In the genomic region with DNA sequence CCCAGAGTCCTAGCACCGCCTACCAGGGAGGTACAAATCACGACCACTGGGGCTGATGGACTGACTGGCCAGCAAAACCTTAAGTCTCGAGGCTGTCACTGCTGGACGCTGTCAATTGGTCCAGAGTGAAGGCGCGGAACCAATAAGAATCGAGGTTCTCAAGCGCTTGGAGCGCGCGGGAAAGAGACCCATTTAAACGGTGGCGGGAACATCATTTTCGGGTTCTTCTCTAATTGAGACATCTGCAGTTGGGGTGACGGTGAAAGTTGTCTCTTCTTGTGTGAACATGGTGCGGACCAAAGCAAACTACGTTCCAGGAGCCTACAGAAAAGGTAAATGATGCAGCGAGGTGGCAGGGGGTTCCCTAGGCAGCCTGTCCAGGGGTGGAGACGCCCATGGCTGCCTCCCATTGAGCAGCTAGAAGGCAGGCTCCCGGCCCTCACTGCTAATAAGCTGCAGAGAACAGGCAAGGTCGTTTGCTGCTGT, we compare ENCODE assay signal across 8 mouse cellular contexts. TPM values are rescaled to one million over a fixed set of nuclear protein-coding genes. Genes with fewer than 3 reads are reported as not detected.
DNase-seq lines count a peak whose midpoint lies in the region; ATAC-seq and TF ChIP-seq lines count a peak whose summit lies in the region.

Gene Pclaf (plus strand): TSS at position 95 of the 486 bp plus-strand sequence.

- in situ Hi-C loops in CH12.LX (cut with MboI; ENCODE audit: low pct_ligation_motif_present, low pct_unique_long_range_greater_than_20kb, low sequenced_read_pairs) = no loop called here

- peaks cover 2% of the 10 kb centered on the region for H3K9me3 ChIP-seq in CH12.LX (replicated peaks; ENCODE audit: low read length)
- H3K9me3 ChIP-seq in forebrain, postnatal 0 days (ENCODE audit: low read length) = no peaks in the 10 kb centered on the region

- H3K4me3 ChIP-seq in CH12.LX (replicated peaks in 1 of 3; ENCODE audit: low read depth in 2 of 3, low read length in 2 of 3, poor library complexity in 1 of 3) = peak within 1 kb of the TSS; percentile 83 to 93 (median 86)
- H3K4me3 ChIP-seq in bone marrow, adult 2 months (replicated peaks; ENCODE audit: control insufficient read depth, low read depth, low read length) = peak within 1 kb of the TSS; percentile 90
- H3K4me3 ChIP-seq in forebrain, postnatal 0 days (ENCODE audit: low read depth, low read length) = peak within 1 kb of the TSS; percentile 30

- H3K4me1 ChIP-seq in CH12.LX (ENCODE audit: control insufficient read depth in 1 of 2, insufficient read depth in 2 of 2) = peaks cover 0 to 9% of the 10 kb centered on the region in 2 experiments; a peak in 2 of 4 replicates
- no peaks in the 10 kb centered on the region; the same call in none of the 2 replicates for H3K4me1 ChIP-seq in bone marrow, adult 2 months (ENCODE audit: control insufficient read depth, insufficient read depth, low read length)
- H3K4me1 ChIP-seq in forebrain, postnatal 0 days (ENCODE audit: insufficient read depth) = 0 out of 2 replicates have a peak, but pooled peaks cover 8% of the 10 kb centered on the region

- H3K36me3 ChIP-seq in CH12.LX (replicated peaks in 1 of 2; ENCODE audit: control insufficient read depth in 1 of 2, insufficient read depth in 1 of 2, low read length in 1 of 2) = peaks cover 17 to 24% of the 10 kb centered on the region in 2 experiments
- H3K36me3 ChIP-seq in forebrain, postnatal 0 days (ENCODE audit: insufficient read depth) = no peaks in the 10 kb centered on the region

- peak within 1 kb of the TSS; percentile 66 for H3K27ac ChIP-seq in CH12.LX (ENCODE audit: insufficient read depth, low read depth)
- peak within 1 kb of the TSS; percentile 20; the same call in 1 of the 2 replicates for H3K27ac ChIP-seq in bone marrow, adult 2 months (ENCODE audit: control insufficient read depth, insufficient read depth, low read depth, low read length, poor library complexity)
- H3K27ac ChIP-seq in forebrain, postnatal 0 days (ENCODE audit: low read depth, low read length) = no peak within 1 kb of the TSS

- no peak for TF ChIP-seq CTCF in CH12.LX (conservative IDR thresholded peaks at IDR 0.05 in 1 of 2, IDR thresholded peaks at IDR 0.05 in 1 of 2; ENCODE audit: low read depth in 2 of 2, low read length in 2 of 2)
- TF ChIP-seq CTCF in bone marrow, adult 2 months (IDR thresholded peaks at IDR 0.05; ENCODE audit: control insufficient read depth, insufficient read depth, low read length) = no peak
- no peak for TF ChIP-seq CTCF in forebrain, postnatal 0 days (IDR thresholded peaks at IDR 0.05; ENCODE audit: low read depth)

- WGBS in bone marrow, adult 2 months = under 1% methylated on average over 21 of the region's 21 CpGs
- 0% methylated on average over 21 of the region's 21 CpGs for WGBS in forebrain, postnatal 0 days

- H3K79me2 ChIP-seq in CH12.LX (replicated peaks; ENCODE audit: control insufficient read depth, extremely low read depth, insufficient read depth, poor library complexity, severe bottlenecking) = peaks cover 42% of the 10 kb centered on the region

- peak; percentile 94 for DNase-seq in CH12.LX (ENCODE audit: extremely low read depth)
- DNase-seq in forebrain, postnatal 0 days = peak; percentile 80
- peak; percentile 79 for DNase-seq in heart, postnatal 4 days
- DNase-seq in layer of hippocampus, postnatal 10 days (ENCODE audit: low spot score in 2 of 2) = peak; percentile 55 to 63
- DNase-seq in lung, postnatal 36 days = peak; percentile 84
- peak; percentile 95 for DNase-seq in retina, postnatal 1 day
- peak; percentile 71 for DNase-seq in thymus, postnatal 4 days

- peak; percentile 89 for TF ChIP-seq POLR2A in CH12.LX (IDR thresholded peaks at IDR 0.05; ENCODE audit: low read depth, low read length)
- TF ChIP-seq POLR2A in bone marrow, adult 2 months (IDR thresholded peaks at IDR 0.05; ENCODE audit: borderline replicate concordance, control insufficient read depth, low read depth, low read length) = peak; percentile 38; the same call in 1 of the 2 replicates

- H3K4me2 ChIP-seq in CH12.LX (ENCODE audit: insufficient read depth, low read depth, poor library complexity, severe bottlenecking) = peak within 1 kb of the TSS; percentile 63
- peak within 1 kb of the TSS; percentile 70 for H3K4me2 ChIP-seq in forebrain, postnatal 0 days (ENCODE audit: low read depth)

- peak within 1 kb of the TSS; percentile 80 for H3K9ac ChIP-seq in CH12.LX (ENCODE audit: insufficient read depth, low read depth)
- H3K9ac ChIP-seq in forebrain, postnatal 0 days = peak within 1 kb of the TSS; percentile 31; the same call in 1 of the 2 replicates

- dilution Hi-C loops in CH12.LX (cut with MboI; ENCODE audit: extremely low pct_ligation_motif_present, extremely low pct_unique_long_range_greater_than_20kb, low sequenced_read_pairs) = no loop called here

- TF ChIP-seq RAD21 in CH12.LX (IDR thresholded peaks at IDR 0.05; ENCODE audit: low read depth, low read length) = no peak

- ATAC-seq in forebrain, postnatal 0 days = peak; percentile 92

- no peaks in the 10 kb centered on the region for H3K27me3 ChIP-seq in CH12.LX (replicated peaks)
- H3K27me3 ChIP-seq in forebrain, postnatal 0 days (ENCODE audit: insufficient read depth, low read length) = no peaks in the 10 kb centered on the region

- no peak for TF ChIP-seq EP300 in CH12.LX (IDR thresholded peaks at IDR 0.05; ENCODE audit: low read length)

TF ChIP-seq in CH12.LX, 34 proteins besides CTCF, POLR2A, EP300 and RAD21:
- TF ChIP-seq TBP (conservative IDR thresholded peaks at IDR 0.05; ENCODE audit: low read depth, low read length) = peak; percentile 95
- TF ChIP-seq ELF1 (IDR thresholded peaks at IDR 0.05; ENCODE audit: low read depth, low read length) = 0 out of 2 replicates have a peak, but pooled peaks have one; percentile 18
- peak; percentile 36; the same call in 1 of the 2 replicates for TF ChIP-seq MYC (IDR thresholded peaks at IDR 0.05; ENCODE audit: low read depth, low read length)
- TF ChIP-seq MEF2A (IDR thresholded peaks at IDR 0.05; ENCODE audit: borderline replicate concordance, low read depth, low read length) = peak; percentile 62; the same call in 1 of the 2 replicates
- TF ChIP-seq CHD1 (IDR thresholded peaks at IDR 0.05; ENCODE audit: low read depth, low read length) = peak; percentile 23; the same call in 1 of the 2 replicates
- TF ChIP-seq NELFE (IDR thresholded peaks at IDR 0.05; ENCODE audit: low read depth, low read length) = peak; percentile 88
- TF ChIP-seq IRF4 (IDR thresholded peaks at IDR 0.05; ENCODE audit: low read depth, low read length) = no peak; the same call in 1 of the 2 replicates
- TF ChIP-seq UBTF (IDR thresholded peaks at IDR 0.05; ENCODE audit: low read depth, low read length) = no peak
- TF ChIP-seq MAZ (IDR thresholded peaks at IDR 0.05; ENCODE audit: low read depth, low read length) = peak; percentile 85
- peak; percentile 48 for TF ChIP-seq NRF1 (IDR thresholded peaks at IDR 0.05; ENCODE audit: low read depth, low read length)
- peak; percentile 87 for TF ChIP-seq MAX (IDR thresholded peaks at IDR 0.05; ENCODE audit: low read length)
- peak; percentile 89 for TF ChIP-seq KAT2A (IDR thresholded peaks at IDR 0.05; ENCODE audit: insufficient replicate concordance, low read length)
- TF ChIP-seq TCF12 (IDR thresholded peaks at IDR 0.05; ENCODE audit: low read depth, low read length) = peak; percentile 44; the same call in 1 of the 2 replicates
- TF ChIP-seq SMC3 (IDR thresholded peaks at IDR 0.05; ENCODE audit: low read depth, low read length) = no peak
- TF ChIP-seq POLR2AphosphoS2 (IDR thresholded peaks at IDR 0.05; ENCODE audit: low read depth, low read length) = peak; percentile 67; the same call in 1 of the 2 replicates
- peak; percentile 98 for TF ChIP-seq SIN3A (IDR thresholded peaks at IDR 0.05; ENCODE audit: low read length)
- 0 out of 2 replicates have a peak, but pooled peaks have one; percentile 17 for TF ChIP-seq ETS1 (conservative IDR thresholded peaks at IDR 0.05; ENCODE audit: low read depth, low read length)
- peak; percentile 86 for TF ChIP-seq MXI1 (IDR thresholded peaks at IDR 0.05; ENCODE audit: low read depth, low read length)
- TF ChIP-seq GABPA (IDR thresholded peaks at IDR 0.05; ENCODE audit: insufficient replicate concordance, low read depth, low read length) = no peak
- peak; percentile 47 for TF ChIP-seq HCFC1 (IDR thresholded peaks at IDR 0.05; ENCODE audit: low read depth, low read length)
- no peak; the same call in 1 of the 2 replicates for TF ChIP-seq USF2 (conservative IDR thresholded peaks at IDR 0.05; ENCODE audit: low read depth, low read length)
- TF ChIP-seq ZMIZ1 (IDR thresholded peaks at IDR 0.05; ENCODE audit: low read depth, low read length) = peak; percentile 90
- peak; percentile 100 for TF ChIP-seq E2F4 (IDR thresholded peaks at IDR 0.05; ENCODE audit: insufficient replicate concordance, low read depth, low read length)
TF ChIP-seq in CH12.LX: peak in this region for 18.

RNA-seq across cellular contexts. Expression of gene Pclaf, which starts in this region (rescaled TPM):
- 177 and 257 TPM in 2 replicates for total RNA-seq in CH12.LX (2012; rRNA removed)
- 394 and 490 TPM in 2 replicates for total RNA-seq in CH12.LX (2014; rRNA removed)
- polyA plus RNA-seq in CH12.LX (2012; ENCODE audit: insufficient read length, low read depth) = 183 and 229 TPM in 2 replicates
- polyA plus RNA-seq in bone marrow, adult 2 months (2011; ENCODE audit: insufficient read depth, insufficient read length, low replicate concordance, missing spikeins) = 68.0 and 69.5 TPM in 2 replicates
- total RNA-seq in forebrain, postnatal 0 days (2014; rRNA removed) = 10.1 and 12.8 TPM in 2 replicates
- polyA plus RNA-seq in forebrain, postnatal 0 days (2015; fragmentation: Nextera tagmentation; extraction: Ambion mirVana) = 14.5 and 17.2 TPM in 2 replicates
- 10 to 100 TPM; 34.9 to 38.3 TPM for total RNA-seq in heart, postnatal 4 days (2021)
- total RNA-seq in layer of hippocampus, postnatal 10 days (2021) = 1 to 10 TPM; 4.8 to 6.1 TPM

Comparison
In these comparisons a context has a peak if more than half of its experiments do, and no peak if none do; other contexts are left out.
1. RNA of gene Pclaf (total RNA-seq): 177 to 490 TPM in CH12.LX; 34.9 to 38.3 TPM in heart, postnatal 4 days, 10.1 to 12.8 TPM in forebrain, postnatal 0 days and 4.8 to 6.1 TPM in layer of hippocampus, postnatal 10 days; every median in the first group is over 4 times any median in the second.
2. H3K4me3 ChIP-seq: peak in every context shown above with its lines; median percentile 90 in bone marrow, adult 2 months; 86 in CH12.LX; 30 in forebrain, postnatal 0 days.
3. Peak in every context shown above with its lines, with median percentiles within 50 percentile points of each other: DNase-seq.